Mouse (Mus musculus) erythroid progenitor cell, adult 5-6 weeks (primary cell): ENCODE data around the gene Ugt1a8. TPM values are rescaled to one million over a fixed set of nuclear protein-coding genes. Genes with fewer than 3 reads are reported as not detected.
A peak's percentile ranks its signal among the peaks of the same experiment; 100 is the strongest.
"Not testable (repeated sequence)": the region's sequence is repeated elsewhere in the genome, so short reads cannot be mapped to it uniquely, and the experiment has no call there.

ENCODE experiments used
- ATAC-seq: replicated peaks from 2 replicates; pipeline ENCODE4 v1.8.0; 2016; ENCODE audit warnings: moderate number of reproducible peaks, mild to moderate bottlenecking, moderate TSS enrichment, inconsistent platforms; ENCODE audit not compliant: poor library complexity, low FRiP score, severe bottlenecking
- total RNA-seq, 2 experiments: library from RNA; stranded (forward) in 1 of 2; stranded (reverse) in 1 of 2; fragments of 150-400 nt in 1 of 2; fragments of 186-747, 209-891 nt in 1 of 2; gene quantifications; 2 replicates each; pipeline versions ENCODE4 v1.2.3 to v1.2.4; 2015 to 2017; ENCODE audit warnings: low replicate concordance in 2 of 2

Gene Ugt1a8
- total RNA-seq, 2 experiments from 2014 or later: not detected

- no peak for ATAC-seq
Measured at GRCm38 (mm10) chr1:88215466-88216380, 128.1 kb downstream of the Ugt1a8 start.

DNA sequence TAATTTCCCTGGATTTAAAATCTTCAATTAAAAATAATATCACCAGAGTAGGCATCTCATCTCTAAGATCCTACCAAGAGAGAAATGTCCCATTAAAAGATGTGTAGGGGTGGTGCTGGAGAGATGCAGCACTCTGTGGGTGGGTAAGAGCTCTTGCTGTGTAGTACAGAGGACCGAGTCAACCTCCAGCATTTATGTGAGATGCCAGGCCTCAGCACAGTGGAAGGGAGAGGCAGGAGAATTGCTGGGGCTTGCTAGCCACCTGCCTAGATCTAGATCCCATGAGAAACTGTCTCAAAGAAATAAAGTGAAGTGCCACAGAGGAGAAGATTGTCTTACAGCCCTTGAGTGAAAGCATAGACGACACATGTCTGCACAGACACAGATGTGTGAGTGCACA is 128.9 kb downstream of the Ugt1a8 start:
- no peak for ATAC-seq

DNA sequence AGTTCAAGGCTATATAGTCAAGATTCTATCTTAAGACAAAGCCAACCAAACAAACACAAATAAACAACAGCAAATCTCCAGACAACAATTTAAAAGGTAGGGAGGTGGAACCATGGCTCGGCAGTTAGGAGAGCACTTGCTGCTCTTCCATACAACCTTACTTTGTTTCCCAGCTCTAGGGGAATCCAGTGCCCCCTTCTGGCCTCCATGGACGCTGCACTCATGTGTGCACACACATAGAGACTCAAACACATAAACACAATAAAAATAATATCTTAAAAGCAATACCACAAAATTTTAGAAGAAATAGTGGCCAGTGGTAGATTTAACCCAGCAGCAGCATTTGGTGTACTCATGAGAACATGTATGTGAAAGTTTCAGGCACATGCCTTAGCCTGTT is 129.5 kb downstream of the Ugt1a8 start:
- no peak for ATAC-seq

- ATAC-seq: no peak
Measured at GRCm38 (mm10) chr1:88217576-88217975, 130.0 kb downstream of the Ugt1a8 start.

GRCm38 (mm10) chr1:88218051-88218450 is 130.4 kb downstream of the Ugt1a8 start:
- ATAC-seq: no peak

DNA sequence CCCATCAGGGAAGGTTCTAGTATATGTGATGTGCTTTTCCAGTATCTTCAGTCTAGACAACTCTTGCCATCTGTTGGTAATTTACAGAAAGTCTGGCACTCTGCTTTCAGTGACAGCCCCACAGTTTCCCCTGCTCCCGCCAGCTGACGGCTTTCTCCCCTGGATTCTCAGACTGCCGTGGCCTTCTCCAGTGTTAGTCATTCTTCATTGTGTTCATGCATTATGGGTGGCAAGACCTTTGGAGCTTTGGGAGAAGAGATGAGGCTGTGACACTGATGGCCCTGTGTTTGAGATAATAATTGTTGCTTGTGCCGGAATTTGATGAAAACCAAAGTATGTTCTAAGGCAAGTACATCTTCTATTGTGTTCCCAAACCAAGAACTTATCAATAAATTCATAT is 131.0 kb downstream of the Ugt1a8 start:
- no peak for ATAC-seq

DNA sequence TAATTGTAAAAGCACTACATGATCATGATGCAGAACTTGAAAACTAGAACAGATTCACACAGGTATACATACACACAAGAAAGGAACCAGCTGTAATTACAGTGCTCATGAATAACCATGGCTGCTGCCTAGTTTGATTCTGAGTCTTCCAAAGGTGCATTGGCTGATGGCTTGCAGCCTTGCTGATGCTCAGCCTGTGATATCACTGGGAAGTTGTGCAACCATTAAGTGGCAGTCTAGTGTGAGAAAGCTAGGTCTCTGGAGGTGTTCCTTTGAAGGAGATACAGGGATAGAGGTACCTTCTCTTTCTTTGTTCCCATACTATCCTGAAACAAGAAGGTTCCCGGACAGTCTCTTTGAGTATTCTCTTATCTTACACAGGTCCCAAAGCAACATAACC is 131.4 kb downstream of the Ugt1a8 start:
- no peak for ATAC-seq

DNA sequence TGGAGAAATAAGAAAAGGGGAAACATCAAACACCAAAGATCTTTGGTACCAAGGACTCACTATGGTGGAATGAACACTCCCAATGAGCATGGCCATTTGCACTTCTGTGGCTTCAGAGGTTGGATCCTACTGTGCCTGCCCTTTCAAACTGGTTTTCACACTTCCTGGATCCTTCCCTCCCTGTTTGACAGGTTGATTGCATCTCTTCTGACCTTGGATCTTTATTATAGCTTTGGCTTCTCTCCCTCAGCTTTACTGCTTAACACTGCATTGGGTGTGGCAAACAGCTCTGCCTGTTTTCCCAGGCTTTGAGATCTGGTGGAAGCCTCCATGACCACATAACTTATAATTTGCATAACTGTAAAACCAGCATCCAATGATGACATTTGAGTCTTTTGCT is 132.7 kb downstream of the Ugt1a8 start:
- no peak for ATAC-seq

GRCm38 (mm10) chr1:88222216-88222615 is 134.6 kb downstream of the Ugt1a8 start:
- no peak for ATAC-seq

DNA sequence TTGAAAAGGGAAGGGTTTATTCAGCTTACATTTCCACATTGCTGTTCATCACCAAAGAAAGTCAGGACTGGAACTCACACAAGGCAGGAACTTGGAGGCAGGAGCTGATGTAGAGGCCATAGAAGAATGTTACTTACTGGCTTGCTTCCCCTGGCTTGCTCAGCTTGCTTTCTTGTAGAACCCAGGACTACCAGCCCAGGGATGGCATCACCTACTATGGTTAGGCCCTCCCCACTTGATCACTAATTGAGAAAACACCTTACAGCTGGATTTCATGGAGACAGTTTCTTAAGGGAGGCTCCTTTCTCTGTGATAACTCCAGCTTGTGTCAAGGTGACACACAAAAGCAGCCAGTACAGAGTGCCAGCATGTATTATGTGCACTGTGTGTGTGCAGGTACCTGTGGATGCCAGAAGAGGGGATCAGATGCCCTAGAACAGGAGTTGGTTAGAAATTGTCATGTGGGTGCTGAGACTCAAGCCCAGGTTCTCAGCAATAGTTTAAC is 135.4 kb downstream of the Ugt1a8 start:
- not testable (repeated sequence) for ATAC-seq

GRCm38 (mm10) chr1:88223591-88223990 is 136.0 kb downstream of the Ugt1a8 start:
- no peak for ATAC-seq

DNA sequence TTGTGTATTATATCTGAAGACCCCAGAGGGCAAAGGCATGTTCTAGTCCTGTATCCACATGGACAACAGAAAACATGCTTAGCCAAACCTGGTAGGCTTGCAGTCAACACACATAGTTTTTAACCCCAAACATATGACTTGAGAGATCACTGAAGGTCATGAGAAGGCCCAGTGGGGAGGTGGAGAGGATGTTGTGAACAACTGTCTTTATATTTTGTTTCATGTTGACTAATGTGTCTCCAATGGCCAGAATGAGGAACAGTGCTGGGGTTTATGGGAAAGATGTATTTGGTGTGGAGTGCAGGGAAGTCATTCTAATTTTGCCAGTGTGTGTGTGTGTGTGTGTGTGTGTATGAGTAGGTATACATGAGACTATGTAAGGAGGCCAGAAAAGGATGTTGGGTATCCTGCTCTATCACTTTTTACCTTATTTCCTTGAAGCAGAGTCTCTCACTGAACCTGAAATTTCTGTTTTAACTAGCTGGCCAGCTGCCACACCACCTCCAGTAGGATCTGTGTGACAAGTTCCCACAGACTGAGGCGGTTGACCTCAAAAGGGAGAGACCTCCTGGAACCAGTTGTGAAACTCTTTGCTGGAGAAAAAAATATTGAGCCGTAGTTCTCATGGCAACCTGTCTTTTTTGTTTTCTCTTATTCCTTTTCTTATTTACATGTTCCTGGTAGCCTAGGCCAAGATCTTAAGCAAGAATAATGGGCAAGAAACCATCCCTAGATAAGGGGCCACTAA is 136.6 kb downstream of the Ugt1a8 start:
- no peak for ATAC-seq

- not testable (repeated sequence) for ATAC-seq
Measured at GRCm38 (mm10) chr1:88225301-88225700, 137.7 kb downstream of the Ugt1a8 start.

GRCm38 (mm10) chr1:88225741-88226140 is 138.1 kb downstream of the Ugt1a8 start:
- ATAC-seq: no peak

- no peak for ATAC-seq
Measured at GRCm38 (mm10) chr1:88226670-88227379, 139.2 kb downstream of the Ugt1a8 start, which contains the start of gene Mroh2a. Gene Mroh2a (plus strand): TSS chr1:88226986.

DNA sequence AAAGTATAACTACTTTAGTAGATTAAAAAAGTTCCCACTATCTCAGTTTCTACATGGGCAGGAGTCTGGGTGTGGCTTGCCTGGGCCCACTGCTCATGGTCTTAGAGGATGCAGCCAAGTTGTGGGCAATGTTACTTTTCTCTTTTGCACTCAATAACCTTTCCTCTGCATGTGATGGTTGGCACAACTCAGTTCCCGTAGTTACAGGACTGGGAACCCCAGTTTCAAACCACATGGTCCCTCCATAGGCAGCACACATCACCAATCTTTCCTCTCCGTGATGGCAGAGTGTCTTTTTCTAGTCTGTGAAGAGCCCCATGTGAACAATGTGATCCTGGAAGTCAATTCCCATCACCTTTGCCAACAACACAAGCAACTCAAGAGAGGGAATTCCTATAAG is 139.9 kb downstream of the Ugt1a8 start:
- ATAC-seq: 0 out of 2 replicates have a peak, but pooled peaks have one; percentile 18

DNA sequence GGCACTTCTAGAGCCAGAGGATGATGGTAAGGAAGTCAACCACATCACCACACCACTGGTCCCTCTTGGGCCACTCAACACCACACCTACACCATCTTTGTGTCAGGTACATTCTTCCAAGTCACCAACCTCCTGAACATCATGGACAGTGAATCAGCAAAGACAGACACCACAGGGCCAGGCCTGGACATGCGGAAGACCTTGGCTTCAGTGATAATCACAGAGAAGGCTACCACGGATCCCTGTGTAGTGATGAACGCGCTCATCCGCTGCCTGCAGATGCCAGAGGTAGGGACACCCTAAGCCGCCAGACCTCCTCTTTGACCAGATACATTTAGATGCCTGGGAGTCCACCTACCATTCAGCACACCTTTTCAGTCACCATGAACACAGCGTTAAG is 140.5 kb downstream of the Ugt1a8 start:
- ATAC-seq: no peak

- ATAC-seq: no peak
Measured at GRCm38 (mm10) chr1:88229566-88229965, 142.0 kb downstream of the Ugt1a8 start.

- no peak for ATAC-seq
Measured at GRCm38 (mm10) chr1:88229986-88230385, 142.4 kb downstream of the Ugt1a8 start.

- no peak for ATAC-seq
Measured at GRCm38 (mm10) chr1:88230421-88230820, 142.8 kb downstream of the Ugt1a8 start.
